Mouse (Mus musculus): ENCODE results near the gene Mcub.

GRCm38 (mm10) chr3:130011236-130011635, 41.2 kb upstream of the Mcub start:
- TF ChIP-seq CTCF (IDR thresholded peaks at IDR 0.05; ENCODE audit: extremely low read depth, insufficient read depth, low read length) (no peak), POLR2A (IDR thresholded peaks at IDR 0.05; ENCODE audit: extremely low read depth, insufficient read depth, low read length) (no peak)

All from cortical plate, adult 2 months (tissue).